Mouse (Mus musculus): ENCODE results near the gene Liph.

GRCm38 (mm10) chr16:21906902-21907301, 88.6 kb downstream of the Liph start:
- no peak for TF ChIP-seq CTCF (IDR thresholded peaks at IDR 0.05; ENCODE audit: low read depth, low read length)
- TF ChIP-seq GATA1 (IDR thresholded peaks at IDR 0.05; ENCODE audit: borderline replicate concordance, low read length), result no peak
